Mouse (Mus musculus) liver, embryonic 12.5 days (tissue): ENCODE data around the gene Atp23. TPM values are rescaled to one million over a fixed set of nuclear protein-coding genes. Genes with fewer than 3 reads are reported as not detected.

Experiments used
- ATAC-seq: fragments of 200-750 bp; cut with Nextera tagmentation; 2 replicates; pipeline ENCODE4 v1.8.0; 2017; ENCODE audit warnings: moderate number of reproducible peaks, mild to moderate bottlenecking, moderate library complexity
- H3K27ac ChIP-seq: fragments of 300-500 bp; sonication (generic); 2 replicates; pipeline ENCODE4 v1.5.1; 2016; ENCODE audit warnings: mild to moderate bottlenecking
- H3K27me3 ChIP-seq: fragments of 300-500 bp; sonication (generic); replicated peaks from 2 replicates; pipeline ENCODE4 v1.6.1; 2016; ENCODE audit warnings: mild to moderate bottlenecking, moderate library complexity
- H3K36me3 ChIP-seq: fragments of 300-500 bp; sonication (generic); 2 replicates; pipeline ENCODE4 v1.6.1; 2016; ENCODE audit warnings: mild to moderate bottlenecking, moderate library complexity
- H3K4me1 ChIP-seq: fragments of 300-500 bp; sonication (generic); 2 replicates; pipeline ENCODE4 v1.6.1; 2016
- H3K4me2 ChIP-seq: fragments of 300-500 bp; sonication (generic); 2 replicates; pipeline ENCODE4 v1.6.1; 2016; ENCODE audit warnings: mild to moderate bottlenecking, moderate library complexity
- H3K4me3 ChIP-seq: fragments of 300-500 bp; sonication (generic); 2 replicates; pipeline ENCODE4 v1.5.1; 2016; ENCODE audit warnings: mild to moderate bottlenecking, moderate library complexity
- H3K9ac ChIP-seq: fragments of 300-500 bp; sonication (generic); 2 replicates; pipeline ENCODE4 v1.6.1; 2016; ENCODE audit warnings: mild to moderate bottlenecking, moderate library complexity
- H3K9me3 ChIP-seq: fragments of 300-500 bp; sonication (generic); replicated peaks from 2 replicates; pipeline ENCODE4 v1.6.1; 2016; ENCODE audit warnings: mild to moderate bottlenecking, moderate library complexity
- WGBS: fragments of 180-500 bp; shearing (Covaris S2); methylation state at CpG from one replicate; pipeline ENCODE4 v1.1.7; 2016; ENCODE audit not compliant: insufficient replicate concordance; 5-methylcytosine and 5-hydroxymethylcytosine counted together
- polyA plus RNA-seq: library from polyadenylated mRNA; unstranded; fragments of >200 nt; fragmentation: Nextera tagmentation; extraction: Ambion mirVana; gene quantifications from 2 replicates; pipeline ENCODE4 v1.2.1, GENCODE M21; 2016

Gene Atp23
- polyA plus RNA-seq, 1 experiment from 2014 or later = 14.4 TPM

DNA sequence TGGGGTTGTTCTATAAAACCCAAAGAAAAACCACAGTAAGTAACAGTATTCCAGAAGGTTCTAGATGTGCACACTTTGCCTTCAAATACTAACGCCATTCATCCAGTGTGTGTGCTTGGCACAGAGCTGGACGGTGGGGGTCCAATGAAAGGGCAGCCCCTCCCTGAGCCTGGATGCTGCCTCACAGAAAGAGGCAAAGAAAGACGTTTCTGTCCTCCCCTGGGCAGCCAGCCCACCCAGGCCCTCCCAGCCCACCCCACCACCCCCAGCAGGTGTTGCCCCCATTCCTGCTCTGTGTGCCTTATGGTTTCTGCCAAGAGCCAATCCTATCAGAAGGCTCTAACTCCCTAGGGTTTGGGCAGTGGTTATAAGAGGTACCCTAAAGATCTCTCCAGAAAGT is 28.4 kb upstream of the Atp23 start:
- ATAC-seq = no peak
- no peak overlapping the region for H3K4me2 ChIP-seq
- H3K9me3 ChIP-seq = no peaks in the 10 kb centered on the region
- H3K27ac ChIP-seq = 0 out of 2 replicates have a peak overlapping the region, but pooled peaks have one; percentile 5
- no peaks in the 10 kb centered on the region for H3K36me3 ChIP-seq
- peaks cover 65% of the 10 kb centered on the region for H3K27me3 ChIP-seq
- H3K4me1 ChIP-seq = peaks cover 10% of the 10 kb centered on the region
- WGBS = 48% methylated on average over 3 of the region's 3 CpGs
- no peak overlapping the region for H3K4me3 ChIP-seq
- no peak overlapping the region for H3K9ac ChIP-seq

DNA sequence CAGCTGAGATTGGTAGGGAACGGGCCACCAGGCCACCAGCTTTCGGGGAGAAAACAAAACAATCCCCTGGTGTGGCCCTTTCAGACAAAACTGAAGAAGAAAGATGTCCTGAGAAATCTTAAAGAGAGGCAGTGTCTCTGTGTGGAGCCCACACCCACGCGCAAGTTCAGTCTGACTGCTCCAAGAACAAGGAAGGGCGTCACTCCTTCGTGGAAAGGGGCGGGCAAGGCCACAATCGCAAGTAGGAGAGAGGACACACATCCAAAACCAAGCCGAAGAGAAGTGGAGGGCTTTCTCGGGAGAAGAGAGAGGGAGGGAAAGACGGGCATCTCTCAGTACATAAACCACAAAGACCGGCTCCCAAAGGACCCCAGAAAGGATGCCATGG is 27.7 kb upstream of the Atp23 start:
- Histone ChIP-seq H3K4me3 (peak overlapping the region; percentile 40), H3K36me3 (no peaks in the 10 kb centered on the region), H3K27ac (no peak overlapping the region), H3K9ac (no peak overlapping the region), H3K4me2 (peak overlapping the region; percentile 60), H3K27me3 (peaks cover 65% of the 10 kb centered on the region), H3K9me3 (no peaks in the 10 kb centered on the region), H3K4me1 (peaks cover 10% of the 10 kb centered on the region)
- 25% methylated on average over 12 of the region's 12 CpGs for WGBS
- ATAC-seq = no peak

DNA sequence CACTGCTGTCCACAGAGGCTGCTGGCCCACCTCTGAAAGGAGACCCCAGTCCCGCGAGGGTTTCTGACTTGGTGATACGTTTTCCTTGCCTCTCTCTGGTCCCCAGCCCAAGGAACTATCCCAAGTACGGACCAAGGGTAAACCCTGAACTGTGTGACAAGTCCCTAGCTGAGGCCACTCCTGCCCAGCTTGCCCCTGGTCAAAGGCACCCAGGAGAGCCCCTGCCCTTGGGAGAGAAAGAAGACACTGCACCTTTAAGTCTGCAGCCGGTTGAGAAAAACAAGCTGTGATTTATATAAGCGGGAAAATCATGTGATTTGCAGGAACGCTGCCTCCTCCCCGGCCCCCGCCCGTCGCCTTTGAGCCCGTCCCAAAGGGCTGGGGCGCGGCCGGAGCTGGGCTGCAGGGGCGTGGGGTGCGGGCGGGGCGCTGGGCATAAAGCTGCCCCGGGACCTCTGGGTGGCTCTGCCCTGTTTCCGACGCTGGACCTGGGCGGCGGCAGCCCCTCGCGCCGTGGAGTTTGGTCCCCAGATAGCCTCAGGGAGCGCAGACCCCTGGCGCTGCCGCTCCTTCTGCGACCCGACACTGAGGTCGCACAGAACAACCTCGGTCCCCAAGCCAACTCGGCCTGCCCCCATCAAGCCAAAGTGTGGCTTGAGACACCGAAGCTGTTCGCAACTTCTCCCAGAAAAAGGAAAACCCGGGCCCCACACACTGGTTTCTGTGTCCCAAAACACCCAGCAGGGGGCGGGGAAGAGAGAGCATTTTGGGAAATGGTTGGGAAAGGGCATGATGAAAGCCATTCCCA is 27.1 kb upstream of the Atp23 start:
- Histone ChIP-seq H3K9ac (peak overlapping the region; percentile 40; the same call in 1 of the 2 replicates), H3K4me3 (peak overlapping the region; percentile 40), H3K36me3 (no peaks in the 10 kb centered on the region), H3K4me1 (peaks cover 10% of the 10 kb centered on the region), H3K27me3 (peaks cover 65% of the 10 kb centered on the region), H3K27ac (no peak overlapping the region), H3K4me2 (peak overlapping the region; percentile 60), H3K9me3 (no peaks in the 10 kb centered on the region)
- WGBS = 3% methylated on average over 39 of the region's 39 CpGs
- ATAC-seq = no peak; the same call in 1 of the 2 replicates

DNA sequence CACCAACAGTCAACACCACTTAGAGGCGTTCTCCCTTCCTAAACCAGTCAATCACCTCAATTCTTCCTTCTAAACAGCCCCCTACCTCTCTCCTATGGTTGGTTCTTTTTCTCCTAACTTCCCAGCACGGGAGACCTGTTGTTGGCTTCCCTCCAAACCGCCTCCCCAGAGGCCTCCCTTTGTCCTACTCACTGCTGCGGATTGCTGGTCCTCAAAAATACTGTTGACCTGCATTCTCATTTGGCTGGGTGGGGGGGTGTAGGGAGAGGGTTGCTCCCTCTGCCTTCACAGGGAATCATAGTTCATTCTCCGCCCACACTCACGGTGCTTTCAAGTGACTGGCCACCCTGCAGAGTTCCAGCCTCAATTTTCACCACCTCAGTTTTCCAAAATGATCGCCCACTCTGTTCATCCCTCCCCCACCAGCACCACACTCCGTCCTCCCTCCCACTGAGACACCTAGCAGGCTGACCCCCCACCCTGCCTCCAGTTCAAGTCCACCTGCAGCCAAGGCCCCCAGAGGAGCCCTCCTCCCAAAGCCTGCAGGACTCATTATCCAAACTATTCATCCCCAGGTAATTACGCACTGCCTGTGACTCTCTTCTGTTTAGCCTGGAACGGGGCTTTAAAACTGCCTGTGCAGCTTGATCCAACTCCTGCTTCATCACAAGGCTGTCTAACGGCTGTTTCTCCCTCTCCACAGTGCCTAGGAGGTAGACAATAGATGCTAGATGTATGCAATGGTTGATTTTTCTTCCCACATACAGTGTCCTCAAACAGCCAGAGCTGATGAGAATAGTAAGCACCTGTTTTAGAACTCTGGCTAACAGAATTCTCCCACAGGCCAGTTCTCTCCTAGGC is 26.2 kb upstream of the Atp23 start:
- peaks cover 65% of the 10 kb centered on the region for H3K27me3 ChIP-seq
- peak overlapping the region; percentile 60; the same call in 1 of the 2 replicates for H3K4me2 ChIP-seq
- H3K4me3 ChIP-seq = no peak overlapping the region
- WGBS = 33% methylated on average over 11 of the region's 11 CpGs
- H3K9me3 ChIP-seq = no peaks in the 10 kb centered on the region
- no peak overlapping the region for H3K27ac ChIP-seq
- ATAC-seq = no peak
- H3K36me3 ChIP-seq = no peaks in the 10 kb centered on the region
- no peak overlapping the region for H3K9ac ChIP-seq
- peaks cover 10% of the 10 kb centered on the region for H3K4me1 ChIP-seq

DNA sequence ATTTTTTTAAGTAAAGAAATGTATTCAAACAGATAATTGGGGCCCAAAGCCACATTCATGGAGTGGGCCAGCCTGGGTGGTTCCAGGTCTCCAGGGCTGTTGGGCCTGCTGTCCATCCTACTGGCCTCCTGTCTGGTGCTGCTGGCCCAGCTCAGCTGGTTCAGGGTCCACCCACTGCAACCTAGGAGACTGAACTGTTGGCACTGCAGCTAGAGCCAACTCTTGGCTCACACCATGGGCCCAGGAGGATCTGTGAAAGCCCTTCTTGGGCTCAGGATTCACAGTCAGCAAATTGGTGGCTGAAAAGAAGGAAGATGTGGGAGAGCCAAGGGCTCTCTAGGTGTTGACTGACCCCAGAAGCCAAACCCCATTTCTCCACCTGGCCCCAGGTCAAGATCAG is 24.2 kb upstream of the Atp23 start:
- H3K4me1 ChIP-seq = peaks cover 10% of the 10 kb centered on the region

DNA sequence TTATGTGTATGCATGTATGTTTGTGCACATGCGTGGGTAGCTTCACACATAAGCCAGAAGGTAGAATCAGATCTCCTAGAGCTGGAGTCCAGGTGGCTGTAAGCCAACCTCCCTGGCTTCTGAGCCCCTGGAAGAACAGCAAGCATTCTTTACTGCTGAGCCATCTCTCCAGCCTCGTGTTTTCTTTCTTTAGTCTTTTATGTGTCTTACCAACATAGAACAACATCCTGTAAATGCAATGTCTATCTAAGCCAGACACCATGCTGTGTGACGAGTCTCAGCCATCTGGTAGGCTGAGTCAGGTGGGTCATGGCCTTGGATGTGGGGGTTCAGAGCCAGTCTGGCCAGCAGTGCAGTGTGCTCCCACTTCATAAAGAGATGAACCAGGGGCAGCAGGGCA is 22.9 kb upstream of the Atp23 start:
- H3K36me3 ChIP-seq = no peaks in the 10 kb centered on the region
- peaks cover 41% of the 10 kb centered on the region for H3K27me3 ChIP-seq
- no peak for ATAC-seq
- no peak overlapping the region for H3K9ac ChIP-seq
- H3K4me1 ChIP-seq = peaks cover 10% of the 10 kb centered on the region
- no peak overlapping the region for H3K4me3 ChIP-seq
- peaks cover 10% of the 10 kb centered on the region; the same call in 1 of the 2 replicates for H3K9me3 ChIP-seq
- H3K4me2 ChIP-seq = no peak overlapping the region
- no peak overlapping the region for H3K27ac ChIP-seq
- WGBS = 43% methylated on average over 3 of the region's 3 CpGs

More for the DNA sequence above, 24.2 kb upstream of the Atp23 start:
- no peak overlapping the region for H3K4me3 ChIP-seq
- peaks cover 54% of the 10 kb centered on the region for H3K27me3 ChIP-seq
- H3K9me3 ChIP-seq = peaks cover 2% of the 10 kb centered on the region; the same call in 1 of the 2 replicates
- ATAC-seq = no peak
- H3K9ac ChIP-seq = no peak overlapping the region
- H3K36me3 ChIP-seq = no peaks in the 10 kb centered on the region
- no peak overlapping the region for H3K4me2 ChIP-seq
- no peak overlapping the region for H3K27ac ChIP-seq

DNA sequence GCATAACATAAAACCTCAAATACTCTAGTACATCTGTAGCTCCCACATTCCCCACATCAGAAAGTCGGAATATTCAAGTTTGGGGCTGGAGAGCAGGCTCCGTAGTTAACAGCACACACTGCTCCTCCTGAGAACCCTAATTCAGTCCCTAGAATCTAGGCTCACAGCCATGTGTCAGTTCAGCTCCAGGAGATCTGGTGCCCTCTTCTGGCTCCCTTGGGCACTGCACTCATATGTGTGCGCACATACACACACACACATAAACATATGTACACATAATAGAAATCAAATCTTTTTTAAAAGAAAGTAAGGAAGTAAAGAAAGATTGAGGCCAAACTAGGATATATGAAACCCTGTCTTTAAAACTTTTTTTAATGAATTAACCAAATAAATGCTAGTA is 19.1 kb upstream of the Atp23 start:
- no peak for ATAC-seq

DNA sequence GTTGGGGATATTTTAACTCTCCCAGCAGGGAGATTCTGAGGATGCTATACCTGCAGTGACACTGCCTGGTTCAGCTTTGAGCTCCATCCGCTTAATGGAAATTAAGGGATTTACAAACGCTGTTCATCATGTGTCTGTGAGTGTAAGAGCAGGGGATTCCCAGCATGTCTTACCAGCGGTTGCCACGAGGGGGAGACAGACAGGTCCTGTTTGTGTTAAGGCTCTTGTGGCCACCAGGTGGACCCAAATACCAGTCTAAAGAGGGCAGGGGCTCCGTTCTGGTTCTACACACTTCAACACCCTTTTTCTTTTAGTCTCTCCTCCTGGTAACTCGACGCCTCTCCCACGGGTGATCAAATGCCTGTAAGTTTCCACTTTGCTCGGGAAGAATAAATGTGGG is 17.9 kb upstream of the Atp23 start:
- peaks cover 10% of the 10 kb centered on the region; the same call in 1 of the 2 replicates for H3K9me3 ChIP-seq
- H3K4me2 ChIP-seq = no peak overlapping the region
- H3K27ac ChIP-seq = no peak overlapping the region
- 4% methylated on average over 9 of the region's 9 CpGs for WGBS
- H3K36me3 ChIP-seq = no peaks in the 10 kb centered on the region
- ATAC-seq = peak; percentile 27; the same call in 1 of the 2 replicates
- no peak overlapping the region for H3K4me3 ChIP-seq
- H3K9ac ChIP-seq = no peak overlapping the region
- no peaks in the 10 kb centered on the region for H3K4me1 ChIP-seq
- peaks cover 15% of the 10 kb centered on the region for H3K27me3 ChIP-seq

More for the DNA sequence above, 19.1 kb upstream of the Atp23 start:
- Histone ChIP-seq H3K9me3 (peaks cover 10% of the 10 kb centered on the region; the same call in 1 of the 2 replicates), H3K9ac (no peak overlapping the region), H3K27ac (no peak overlapping the region), H3K27me3 (peaks cover 17% of the 10 kb centered on the region), H3K4me2 (no peak overlapping the region), H3K4me1 (no peaks in the 10 kb centered on the region), H3K36me3 (no peaks in the 10 kb centered on the region), H3K4me3 (no peak overlapping the region)
- WGBS = 90% methylated on average over 3 of the region's 3 CpGs

DNA sequence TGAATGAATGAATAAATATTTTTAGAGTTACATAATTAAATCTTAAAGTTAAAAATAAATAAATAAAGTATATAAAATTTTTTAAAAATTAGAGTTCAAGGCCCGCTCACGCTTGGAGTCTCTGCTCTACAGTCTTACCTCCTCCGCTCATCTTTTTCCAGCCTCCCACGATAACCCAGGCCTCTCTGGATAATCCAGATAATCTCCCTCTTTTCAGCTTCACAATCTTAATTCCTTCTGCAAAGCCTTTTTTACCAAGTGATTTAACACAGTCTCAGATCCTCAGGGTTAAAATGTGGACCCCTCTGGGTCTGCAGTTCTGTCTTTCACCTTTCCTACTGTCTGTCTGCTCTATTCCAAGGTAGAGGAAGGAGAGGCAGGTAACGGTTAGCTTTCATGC is 13.1 kb upstream of the Atp23 start:
- no peaks in the 10 kb centered on the region for H3K9me3 ChIP-seq
- H3K4me3 ChIP-seq = no peak overlapping the region
- no peaks in the 10 kb centered on the region for H3K4me1 ChIP-seq
- no peaks in the 10 kb centered on the region for H3K36me3 ChIP-seq
- no peak overlapping the region for H3K27ac ChIP-seq
- ATAC-seq = no peak
- 76% methylated on average over 5 of the region's 5 CpGs for WGBS
- H3K27me3 ChIP-seq = peaks cover 19% of the 10 kb centered on the region
- H3K4me2 ChIP-seq = no peak overlapping the region
- H3K9ac ChIP-seq = no peak overlapping the region

DNA sequence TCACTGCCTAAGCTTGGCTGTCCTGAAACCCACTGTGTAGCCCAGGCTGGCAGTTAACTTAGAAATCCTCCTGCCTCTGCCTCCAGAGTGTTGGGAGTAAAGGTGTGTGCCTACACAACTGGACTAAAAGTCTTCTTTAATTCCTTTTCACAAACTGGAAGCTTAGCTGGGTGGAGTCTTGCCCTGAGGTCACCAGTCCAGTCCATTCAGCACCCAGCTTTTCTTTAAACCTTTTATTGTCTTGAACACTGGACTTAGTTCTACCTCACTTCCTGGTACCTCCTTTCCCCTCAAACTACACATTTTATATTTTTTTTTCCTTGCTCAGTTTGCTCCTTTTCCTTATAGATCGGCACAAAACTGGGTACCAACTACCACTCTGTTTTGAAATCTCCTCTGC is 10.3 kb upstream of the Atp23 start:
- Histone ChIP-seq H3K27ac (no peak overlapping the region), H3K4me1 (no peaks in the 10 kb centered on the region), H3K9ac (no peak overlapping the region), H3K27me3 (peaks cover 5% of the 10 kb centered on the region; the same call in 1 of the 2 replicates), H3K4me3 (no peak overlapping the region), H3K9me3 (no peaks in the 10 kb centered on the region), H3K36me3 (no peaks in the 10 kb centered on the region), H3K4me2 (no peak overlapping the region)
- ATAC-seq = no peak
- 65% methylated on average over 1 of the region's 1 CpGs for WGBS

DNA sequence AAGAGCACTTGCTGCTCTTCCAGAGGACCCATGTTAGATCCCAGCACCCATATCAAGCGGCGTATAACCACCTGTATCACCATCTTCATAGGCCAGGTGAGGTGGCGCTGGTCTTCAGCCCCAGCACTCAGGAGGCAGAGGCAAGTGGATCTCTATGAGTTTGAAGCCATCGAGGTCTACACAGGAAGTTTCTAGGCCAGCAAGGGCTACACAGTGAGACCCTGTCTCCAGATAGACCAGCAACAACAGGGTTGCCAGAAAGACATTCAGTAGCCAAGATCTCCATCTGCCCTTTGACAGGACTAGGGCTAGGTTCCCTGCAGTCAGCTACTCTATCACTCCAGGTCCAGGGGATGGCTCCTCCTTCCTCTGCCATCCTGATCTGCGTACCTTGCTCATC is 5.7 kb upstream of the Atp23 start:
- no peaks in the 10 kb centered on the region for H3K27me3 ChIP-seq
- 0 out of 2 replicates have a peak, but pooled peaks cover 3% of the 10 kb centered on the region for H3K9me3 ChIP-seq
- H3K4me1 ChIP-seq = peaks cover 11% of the 10 kb centered on the region
- ATAC-seq = no peak
- no peak overlapping the region for H3K9ac ChIP-seq
- H3K27ac ChIP-seq = no peak overlapping the region
- no peaks in the 10 kb centered on the region for H3K36me3 ChIP-seq
- no peak overlapping the region for H3K4me2 ChIP-seq
- H3K4me3 ChIP-seq = no peak overlapping the region
- 79% methylated on average over 5 of the region's 5 CpGs for WGBS

DNA sequence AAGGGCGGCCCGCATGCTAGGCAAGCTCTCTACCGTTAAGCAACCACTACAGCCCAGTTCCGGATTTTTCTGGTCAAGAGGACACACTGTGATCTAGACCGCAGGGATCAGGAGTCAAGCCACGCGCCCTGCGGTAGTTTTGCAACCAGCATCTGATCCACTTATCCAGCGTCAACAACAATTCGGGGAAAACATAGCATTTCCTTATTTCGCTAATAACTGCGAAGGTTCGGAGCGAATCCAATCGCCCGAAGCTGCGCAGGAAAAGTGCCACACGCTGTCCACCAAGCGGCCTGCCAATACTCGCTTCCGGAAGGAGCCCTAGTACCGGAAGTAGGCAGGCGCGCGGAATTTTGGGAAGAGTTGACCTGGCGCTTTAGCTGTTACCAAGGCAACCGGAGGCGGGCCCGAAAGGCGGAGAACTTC is 4.5 kb upstream of the Atp23 start:
- no peaks in the 10 kb centered on the region for H3K36me3 ChIP-seq
- peak overlapping the region; percentile 81 for H3K4me2 ChIP-seq
- peak overlapping the region; percentile 65 for H3K4me3 ChIP-seq
- H3K9me3 ChIP-seq = 0 out of 2 replicates have a peak, but pooled peaks cover 3% of the 10 kb centered on the region
- peak; percentile 81 for ATAC-seq
- peak overlapping the region; percentile 71 for H3K9ac ChIP-seq
- H3K27me3 ChIP-seq = no peaks in the 10 kb centered on the region
- peaks cover 21% of the 10 kb centered on the region for H3K4me1 ChIP-seq
- WGBS = under 1% methylated on average over 30 of the region's 30 CpGs
- peak overlapping the region; percentile 80 for H3K27ac ChIP-seq
